Mouse (Mus musculus) liver, adult 2 months (tissue): ENCODE measurements around the gene Tmem269. TPM values are rescaled to one million over a fixed set of nuclear protein-coding genes. Genes with fewer than 3 reads are reported as not detected.

Experiments used
- DNase-seq: peaks from one replicate; pipeline ENCODE4 v3.0.0-alpha.2; 2011; ENCODE audit warnings: low read depth, low spot score; ENCODE audit errors: extremely low read depth
- H3K27ac ChIP-seq: fragments of 200-500 bp; replicated peaks from 2 replicates; pipeline ENCODE4 v1.5.1; 2012; ENCODE audit warnings: low read depth, mild to moderate bottlenecking, control low read depth, inconsistent platforms, low read length; ENCODE audit not compliant: insufficient read depth
- H3K27me3 ChIP-seq: fragments of 200-500 bp; 2 replicates; pipeline ENCODE4 v1.6.1; 2012; ENCODE audit warnings: mild to moderate bottlenecking, moderate library complexity, low read length, inconsistent platforms; ENCODE audit not compliant: control insufficient read depth, insufficient read depth
- H3K36me3 ChIP-seq: fragments of 200-500 bp; 2 replicates; pipeline ENCODE4 v1.6.1; 2012; ENCODE audit warnings: low read length, inconsistent platforms; ENCODE audit not compliant: control insufficient read depth, insufficient read depth
- H3K4me1 ChIP-seq: fragments of 200-500 bp; 2 replicates; pipeline ENCODE4 v1.6.1; 2011; ENCODE audit warnings: low read length; ENCODE audit not compliant: control insufficient read depth, insufficient read depth
- H3K4me3 ChIP-seq: fragments of 200-500 bp; 2 replicates; pipeline ENCODE4 v1.5.1; 2011; ENCODE audit warnings: low read depth, mild to moderate bottlenecking, control low read depth, low read length, moderate library complexity; ENCODE audit not compliant: insufficient read depth
- H3K79me2 ChIP-seq: fragments of 200-500 bp; 2 replicates; pipeline ENCODE4 v1.6.1; 2012; ENCODE audit warnings: inconsistent platforms, mild to moderate bottlenecking, low read length, moderate library complexity; ENCODE audit not compliant: control insufficient read depth, insufficient read depth
- H3K9ac ChIP-seq: fragments of 200-500 bp; 2 replicates; pipeline ENCODE4 v1.6.1; 2012; ENCODE audit warnings: low read depth, mild to moderate bottlenecking, control low read depth, inconsistent platforms, low read length
- CTCF ChIP-seq: fragments of 200-500 bp; IDR thresholded peaks from 2 replicates; pipeline ENCODE4 v1.5.1; 2011; ENCODE audit warnings: low read depth, low read length, control low read depth
- POLR2A ChIP-seq: fragments of 200-500 bp; IDR thresholded peaks from 2 replicates; pipeline ENCODE4 v1.6.1; 2011; ENCODE audit warnings: low read length, control low read depth; ENCODE audit not compliant: insufficient read depth; ENCODE audit errors: extremely low read depth
- WGBS: fragments of 180-500 bp; shearing (Covaris S2); methylation state at CpG from one replicate; pipeline ENCODE4 v1.1.7; 2018; 5-methylcytosine and 5-hydroxymethylcytosine counted together
- polyA plus RNA-seq: library from polyadenylated mRNA; depleted of rRNA; stranded (reverse); fragments of >200 nt; gene quantifications from 2 replicates; pipeline ENCODE4 v1.2.3, GENCODE M21; 2012; rRNA removed
- total RNA-seq: library from RNA; depleted of rRNA; stranded (reverse); fragments of >200 nt; gene quantifications from 2 replicates; pipeline ENCODE4 v1.2.3, GENCODE M21; 2014; rRNA removed

Tmem269 gene
- total RNA-seq, result 0.09 TPM in 1 of 2 replicates, not detected in the other
- polyA plus RNA-seq, result 0.06 TPM in 1 of 2 replicates, not detected in the other

GRCm38 (mm10) chr4:119218169-119218568 is at the start of gene Tmem269:
TSS of gene Tmem269 (minus strand) at chr4:119218217.
- Histone ChIP-seq H3K4me1 (no peaks in the 10 kb centered on the region; the same call in 1 of the 2 replicates), H3K79me2 (no peaks in the 10 kb centered on the region), H3K27me3 (no peaks in the 10 kb centered on the region), H3K36me3 (no peaks in the 10 kb centered on the region), H3K4me3 (no peak within 1 kb of the TSS), H3K9ac (no peak within 1 kb of the TSS), H3K27ac (no peak within 1 kb of the TSS)
- no peak for DNase-seq
- no peak for TF ChIP-seq CTCF
- no peak for TF ChIP-seq POLR2A
- WGBS, result 20% methylated on average over 11 of the region's 11 CpGs

- no peak overlapping the region for H3K27ac ChIP-seq
- no peaks in the 10 kb centered on the region for H3K4me1 ChIP-seq
- H3K9ac ChIP-seq, result no peak overlapping the region
- no peak for TF ChIP-seq CTCF
- TF ChIP-seq POLR2A, result no peak
- peaks cover 3% of the 10 kb centered on the region for H3K36me3 ChIP-seq
- no peaks in the 10 kb centered on the region for H3K27me3 ChIP-seq
- WGBS, result 61% methylated on average over 13 of the region's 13 CpGs
- no peak overlapping the region for H3K4me3 ChIP-seq
- no peak for DNase-seq
- H3K79me2 ChIP-seq, result no peaks in the 10 kb centered on the region
These were observed 48.6 kb upstream of the Tmem269 start for GRCm38 (mm10) chr4:119266606-119267005.

- H3K9ac ChIP-seq, result no peak overlapping the region
- no peak for TF ChIP-seq POLR2A
- TF ChIP-seq CTCF, result no peak
- no peak for DNase-seq
- no peaks in the 10 kb centered on the region for H3K79me2 ChIP-seq
- H3K4me3 ChIP-seq, result no peak overlapping the region
- H3K27ac ChIP-seq, result no peak overlapping the region
- no peaks in the 10 kb centered on the region for H3K36me3 ChIP-seq
- 81% methylated on average over 3 of the region's 3 CpGs for WGBS
- no peaks in the 10 kb centered on the region for H3K27me3 ChIP-seq
- peaks cover 3% of the 10 kb centered on the region; the same call in 1 of the 2 replicates for H3K4me1 ChIP-seq
These were observed 45.4 kb upstream of the Tmem269 start for GRCm38 (mm10) chr4:119263459-119263858.

GRCm38 (mm10) chr4:119262483-119262882 is 44.5 kb upstream of the Tmem269 start:
- no peak for DNase-seq
- H3K4me3 ChIP-seq, result no peak overlapping the region
- H3K4me1 ChIP-seq, result peaks cover 3% of the 10 kb centered on the region; the same call in 1 of the 2 replicates
- H3K9ac ChIP-seq, result no peak overlapping the region
- H3K27ac ChIP-seq, result no peak overlapping the region
- 91% methylated on average over 5 of the region's 5 CpGs for WGBS
- H3K27me3 ChIP-seq, result no peaks in the 10 kb centered on the region
- H3K79me2 ChIP-seq, result no peaks in the 10 kb centered on the region
- TF ChIP-seq CTCF, result no peak
- no peak for TF ChIP-seq POLR2A
- no peaks in the 10 kb centered on the region for H3K36me3 ChIP-seq

GRCm38 (mm10) chr4:119261087-119261713 is 43.2 kb upstream of the Tmem269 start:
- Histone ChIP-seq H3K27me3 (no peaks in the 10 kb centered on the region), H3K9ac (no peak overlapping the region), H3K27ac (no peak overlapping the region), H3K4me3 (no peak overlapping the region), H3K79me2 (no peaks in the 10 kb centered on the region), H3K4me1 (peaks cover 3% of the 10 kb centered on the region; the same call in 1 of the 2 replicates), H3K36me3 (no peaks in the 10 kb centered on the region)
- no peak for DNase-seq
- no peak for TF ChIP-seq CTCF
- TF ChIP-seq POLR2A, result no peak
- 77% methylated on average over 7 of the region's 7 CpGs for WGBS
